Mouse (Mus musculus): ENCODE data around the gene Olfr111. TPM values are rescaled to one million over a fixed set of nuclear protein-coding genes. Genes with fewer than 3 reads are reported as not detected.

Olfr111 gene
- not detected in 2 replicates for polyA plus RNA-seq (2012)

DNA sequence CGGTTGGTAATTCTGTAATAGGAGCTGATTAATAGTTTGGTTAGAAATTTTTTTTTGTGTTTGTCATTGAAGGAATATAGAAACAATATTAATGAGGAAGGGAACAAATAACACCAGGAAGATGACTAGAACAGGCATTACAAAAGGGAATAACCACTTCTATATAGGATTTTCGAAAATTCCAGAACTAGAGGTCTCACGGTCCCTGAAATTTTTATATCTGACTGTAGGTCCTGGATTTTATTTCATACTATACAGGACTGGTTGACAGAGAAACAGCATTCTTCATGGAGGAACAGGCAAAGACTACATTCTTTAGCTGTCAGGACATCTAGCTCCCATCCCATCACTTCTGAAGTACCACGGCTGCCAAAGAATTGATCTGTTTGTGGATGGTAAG, at the start of gene Olfr111:
Gene Olfr111 (plus strand): TSS at position 301 of the 400 bp plus-strand sequence.
- no peak for TF ChIP-seq GATA1 (IDR thresholded peaks at IDR 0.05; ENCODE audit: low read length)

DNA sequence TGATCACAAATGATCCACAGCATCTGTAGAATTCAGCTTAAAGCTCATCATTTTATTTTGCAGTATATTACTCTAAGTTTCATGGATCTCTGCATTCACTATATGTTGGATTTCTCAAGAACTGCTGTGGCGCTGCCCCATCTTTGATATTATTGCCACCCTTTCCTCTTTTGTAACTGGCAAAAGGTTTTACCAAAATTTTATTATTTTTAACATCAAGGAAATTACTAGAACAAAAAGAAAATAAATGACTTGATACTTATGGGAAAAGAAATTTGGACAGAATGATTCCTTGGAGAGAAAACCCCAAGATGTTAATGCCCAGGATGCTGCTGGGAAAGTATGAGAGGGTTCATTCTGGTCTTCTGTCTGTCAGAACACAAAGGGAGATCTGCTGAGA, 49.2 kb upstream of the Olfr111 start, which contains the start of gene Olfr109:
Gene Olfr109 (plus strand): TSS at position 301 of the 400 bp plus-strand sequence.
- no peak for TF ChIP-seq GATA1 (IDR thresholded peaks at IDR 0.05; ENCODE audit: low read length)

DNA sequence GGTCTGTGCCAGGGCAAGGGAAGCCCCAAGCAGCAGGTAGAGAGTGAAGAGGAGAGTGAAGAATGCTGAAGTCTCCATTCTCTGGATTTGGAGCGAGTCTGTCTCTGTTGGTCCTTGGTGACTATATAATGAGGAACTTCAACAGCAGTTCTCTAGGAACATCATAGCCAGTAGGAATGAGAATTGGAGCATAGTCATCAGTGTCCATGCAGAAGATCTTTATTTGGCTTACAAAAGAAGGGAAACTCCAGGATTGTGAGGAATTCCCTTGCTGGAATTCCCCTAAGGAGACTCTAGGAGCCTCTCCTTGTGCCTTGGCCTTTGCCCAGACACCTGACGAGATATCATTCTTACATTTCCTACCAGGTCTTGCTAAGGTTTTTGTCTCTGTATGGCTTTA, 24.4 kb upstream of the Olfr111 start, which contains the start of gene H2-M2:
Gene H2-M2 (minus strand): TSS at position 101 of the 400 bp plus-strand sequence.
- TF ChIP-seq GATA1 (IDR thresholded peaks at IDR 0.05; ENCODE audit: low read length), result no peak

DNA sequence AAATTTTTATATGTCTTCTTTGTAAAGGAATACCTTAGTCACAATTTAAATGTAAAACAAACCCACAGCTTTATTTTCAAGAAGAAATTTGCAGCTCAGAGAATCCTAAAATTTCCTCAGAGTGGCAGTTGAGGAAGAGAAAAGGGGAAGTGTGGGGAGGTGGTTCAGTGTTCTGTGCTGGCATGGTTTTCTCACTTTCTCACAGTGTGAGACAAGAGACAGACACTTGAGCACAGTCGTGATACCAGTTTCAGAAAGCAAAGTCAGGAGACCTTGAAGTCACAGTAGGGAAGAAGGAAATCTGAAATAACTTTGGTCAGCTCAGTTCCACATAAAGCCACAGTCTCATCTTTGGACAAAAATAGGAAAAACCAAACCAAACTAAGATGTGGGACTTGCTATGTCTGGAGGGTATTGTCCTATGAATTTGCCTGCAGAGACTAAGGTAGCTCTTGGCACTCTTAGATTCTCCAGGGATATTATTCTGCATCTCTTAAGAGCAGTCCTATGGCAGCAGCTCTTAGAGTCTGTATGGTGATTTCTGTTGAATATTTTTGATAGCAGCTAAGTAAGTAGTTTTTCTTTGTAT, 15.8 kb upstream of the Olfr111 start, which contains the start of gene Olfr110:
Gene Olfr110 (plus strand): TSS at position 539 of the 589 bp plus-strand sequence.
- TF ChIP-seq GATA1 (IDR thresholded peaks at IDR 0.05; ENCODE audit: low read length), result no peak

DNA sequence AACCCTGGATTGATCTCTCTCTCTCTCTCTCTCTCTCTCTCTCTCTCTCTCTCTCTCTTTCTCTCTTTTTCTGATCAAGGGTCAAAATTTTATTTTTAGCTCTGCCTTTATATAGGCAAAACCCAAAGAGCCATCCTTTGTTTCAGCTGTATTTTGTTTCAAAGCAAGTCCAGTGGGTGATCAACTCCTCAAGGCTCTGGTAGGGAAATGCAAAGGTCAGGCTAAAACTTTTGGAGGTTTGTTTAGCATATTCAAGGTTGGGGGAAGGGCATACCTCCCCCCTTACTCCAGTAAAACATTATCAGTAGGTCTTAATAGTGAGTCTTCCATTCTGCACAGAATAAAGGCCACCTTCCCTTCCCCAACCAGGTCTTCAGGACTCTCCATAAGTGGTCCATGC, 27.3 kb downstream of the Olfr111 start:
- no peak for TF ChIP-seq GATA1 (IDR thresholded peaks at IDR 0.05; ENCODE audit: low read length)

DNA sequence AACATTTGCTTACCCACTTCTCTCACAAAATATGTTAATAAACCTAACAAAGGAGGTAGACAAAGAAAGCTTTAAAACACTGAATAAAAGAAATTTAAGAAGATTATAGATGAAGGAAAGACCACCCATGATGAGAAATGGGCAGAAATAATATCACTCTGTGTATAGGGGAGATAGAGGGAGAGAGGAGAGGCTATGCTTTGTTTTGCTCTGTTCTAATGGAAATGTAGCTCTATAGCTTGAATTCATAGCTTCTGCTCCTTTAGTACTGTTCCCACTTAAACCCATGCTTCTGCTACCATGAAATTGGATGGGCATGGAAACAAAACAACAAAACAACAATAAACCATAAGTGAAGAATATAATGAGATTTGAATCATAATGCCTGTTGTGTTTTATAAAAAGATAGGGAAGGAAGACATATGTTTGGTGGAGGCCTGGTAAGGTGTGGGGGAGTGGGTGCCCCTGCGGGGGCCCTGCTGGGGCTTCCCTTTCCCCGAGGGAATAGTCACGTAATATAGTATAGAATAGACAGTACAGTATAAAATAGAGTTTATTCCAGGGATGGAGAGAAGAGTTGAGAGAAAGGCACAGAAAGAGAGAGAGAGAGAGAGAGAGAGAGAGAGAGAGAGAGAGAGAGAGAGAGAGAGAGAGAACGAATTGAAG, 33.8 kb downstream of the Olfr111 start:
- no peak for TF ChIP-seq GATA1 (IDR thresholded peaks at IDR 0.05; ENCODE audit: low read length)

DNA sequence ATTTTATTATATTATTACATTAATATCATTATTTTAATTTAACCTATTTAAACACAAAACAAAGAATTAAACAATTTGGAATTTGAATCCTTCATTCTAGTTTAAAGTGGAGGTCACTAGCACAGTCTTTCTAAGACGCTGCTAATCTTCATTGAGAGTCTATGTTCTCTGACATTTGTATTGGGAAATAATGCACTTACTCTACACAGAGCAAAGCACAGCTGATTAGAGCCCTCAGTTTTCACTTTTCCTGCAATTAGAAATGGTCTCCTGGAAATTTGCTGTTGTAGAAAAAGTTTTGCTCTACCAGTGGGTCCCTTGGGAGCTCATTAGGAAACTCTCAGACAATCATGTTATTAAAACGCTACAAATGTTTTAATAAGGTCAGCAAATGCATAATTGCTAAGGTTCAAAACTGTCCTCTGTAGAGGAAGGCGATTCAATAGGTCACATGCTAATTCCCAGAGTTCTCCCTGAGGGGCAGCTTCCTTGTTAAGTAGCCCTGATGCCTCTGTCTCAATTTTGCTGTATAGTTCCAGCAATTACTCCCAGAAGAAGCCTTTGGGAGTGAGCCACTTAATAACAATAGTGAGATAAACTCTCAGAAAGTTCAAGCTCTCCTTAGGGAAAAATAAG, 36.1 kb downstream of the Olfr111 start:
- TF ChIP-seq GATA1 (IDR thresholded peaks at IDR 0.05; ENCODE audit: low read length), result no peak

DNA sequence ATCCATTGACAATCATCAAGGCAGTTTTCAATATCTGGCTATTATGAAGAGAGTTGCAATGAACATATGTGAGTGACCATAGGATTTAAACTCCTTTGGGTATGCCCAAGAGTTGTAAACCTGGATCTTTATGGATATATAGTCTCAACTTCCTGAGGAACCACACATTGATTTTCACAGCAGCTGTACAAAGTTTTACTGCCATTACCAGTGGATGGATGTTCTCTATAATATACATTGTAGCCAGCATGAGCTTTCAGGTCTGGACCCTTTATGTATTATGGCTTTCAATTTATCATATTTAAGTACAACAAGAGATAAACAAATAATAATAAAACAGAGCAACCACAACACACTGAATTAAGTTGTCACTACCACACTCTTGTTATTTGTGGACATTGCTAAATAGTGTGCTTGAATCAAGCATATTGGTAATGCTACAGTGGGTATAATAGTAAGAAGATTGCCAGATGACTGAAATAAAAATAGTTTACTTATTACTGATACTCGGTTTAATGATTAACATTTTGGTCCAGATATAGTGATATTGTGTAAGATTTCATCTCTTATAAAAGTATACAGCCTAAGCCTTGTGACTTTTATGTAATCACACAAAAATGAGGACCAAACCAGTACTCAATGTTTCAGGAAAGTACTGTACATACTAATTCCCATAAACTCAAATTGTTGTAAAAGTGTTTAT, 51.2 kb downstream of the Olfr111 start:
- TF ChIP-seq GATA1 (IDR thresholded peaks at IDR 0.05; ENCODE audit: low read length), result no peak

DNA sequence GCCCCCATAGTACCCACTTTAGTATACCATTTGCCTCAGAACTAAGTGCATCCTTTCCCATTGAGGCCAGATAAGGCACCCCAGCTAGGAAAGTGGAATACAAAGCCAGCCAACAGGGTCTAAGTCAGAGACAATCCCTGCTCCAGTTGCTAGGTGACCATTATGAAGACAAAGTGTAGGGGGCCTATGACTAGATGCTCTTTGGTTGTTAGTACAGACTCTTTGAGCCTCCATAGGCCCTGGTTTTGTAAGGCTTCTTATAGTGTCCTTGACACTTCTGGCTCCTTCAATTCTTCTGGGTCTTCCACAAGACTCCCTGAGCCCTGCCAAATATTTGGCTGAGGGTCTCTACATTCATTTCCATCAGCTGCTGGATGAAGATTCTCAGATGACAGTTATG, 61.5 kb downstream of the Olfr111 start, which contains the start of gene Olfr112:
Gene Olfr112 (minus strand): TSS at position 101 of the 400 bp plus-strand sequence.
- no peak for TF ChIP-seq GATA1 (IDR thresholded peaks at IDR 0.05; ENCODE audit: low read length)

DNA sequence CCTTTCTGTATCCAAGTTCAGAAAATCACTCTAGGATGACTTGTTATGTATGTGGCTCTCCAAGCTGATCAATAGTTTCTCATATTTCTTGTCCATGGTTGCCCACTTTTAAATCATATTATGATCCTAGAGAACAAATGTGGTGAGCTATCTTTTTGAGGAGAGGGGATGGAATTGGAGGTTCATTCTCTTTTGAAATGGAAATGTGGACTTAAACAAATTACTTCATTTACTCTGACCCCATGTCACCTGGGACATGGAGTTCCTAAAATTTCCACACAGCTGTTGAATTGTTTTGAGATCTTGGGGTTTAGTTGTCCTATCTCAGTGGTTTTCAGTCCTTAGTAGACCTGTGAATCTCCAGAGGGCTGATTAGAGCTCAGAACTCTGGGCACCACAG, 69.7 kb downstream of the Olfr111 start, which contains the start of gene Olfr113:
Gene Olfr113 (minus strand): TSS at position 101 of the 400 bp plus-strand sequence.
- no peak for TF ChIP-seq GATA1 (IDR thresholded peaks at IDR 0.05; ENCODE audit: low read length)

Other genes starting within 250 kb of the Olfr111 start
- not detected in 2 replicates for gene Olfr98, start 244.3 kb upstream of the Olfr111 start, polyA plus RNA-seq (2012)
- gene H2-M3, start 237.8 kb upstream of the Olfr111 start, polyA plus RNA-seq (2012), result not detected in 2 replicates
- gene Olfr99, start 224.6 kb upstream of the Olfr111 start, polyA plus RNA-seq (2012), result not detected in 2 replicates
- not detected in 2 replicates for gene Olfr101, start 203.7 kb upstream of the Olfr111 start, polyA plus RNA-seq (2012)
- not detected in 2 replicates for gene Olfr102, start 191.0 kb upstream of the Olfr111 start, polyA plus RNA-seq (2012)
- not detected in 2 replicates for gene Olfr103, start 168.3 kb upstream of the Olfr111 start, polyA plus RNA-seq (2012)
- gene Olfr104-ps, start 148.4 kb upstream of the Olfr111 start, polyA plus RNA-seq (2012), result not detected in 2 replicates
- gene Olfr105-ps, start 129.0 kb upstream of the Olfr111 start, polyA plus RNA-seq (2012), result not detected in 2 replicates
- gene Olfr106-ps, start 117.6 kb upstream of the Olfr111 start, polyA plus RNA-seq (2012), result not detected in 2 replicates
- not detected in 2 replicates for gene Olfr107, start 108.8 kb upstream of the Olfr111 start, polyA plus RNA-seq (2012)
- gene Olfr108, start 62.5 kb upstream of the Olfr111 start, polyA plus RNA-seq (2012), result not detected in 2 replicates
- not detected in 2 replicates for gene Olfr109, start 49.1 kb upstream of the Olfr111 start, polyA plus RNA-seq (2012)
- not detected in 2 replicates for gene H2-M2, start 24.5 kb upstream of the Olfr111 start, polyA plus RNA-seq (2012)
- gene Olfr110, start 15.6 kb upstream of the Olfr111 start, polyA plus RNA-seq (2012), result not detected in 2 replicates
- not detected in 2 replicates for gene Olfr112, start 61.4 kb downstream of the Olfr111 start, polyA plus RNA-seq (2012)
- gene Olfr113, start 69.6 kb downstream of the Olfr111 start, polyA plus RNA-seq (2012), result not detected in 2 replicates
- gene Olfr114, start 84.7 kb downstream of the Olfr111 start, polyA plus RNA-seq (2012), result not detected in 2 replicates
- not detected in 2 replicates for gene Olfr115, start 119.1 kb downstream of the Olfr111 start, polyA plus RNA-seq (2012)
- not detected in 2 replicates for gene Olfr116, start 119.2 kb downstream of the Olfr111 start, polyA plus RNA-seq (2012)
- gene Olfr117, start 155.8 kb downstream of the Olfr111 start, polyA plus RNA-seq (2012), result not detected in 2 replicates
- not detected in 2 replicates for gene Olfr118, start 159.0 kb downstream of the Olfr111 start, polyA plus RNA-seq (2012)
- not detected in 2 replicates for gene Olfr119, start 188.5 kb downstream of the Olfr111 start, polyA plus RNA-seq (2012)
- gene Olfr120, start 213.8 kb downstream of the Olfr111 start, polyA plus RNA-seq (2012), result not detected in 2 replicates
- gene Olfr121, start 240.8 kb downstream of the Olfr111 start, polyA plus RNA-seq (2012), result not detected in 2 replicates

Data from G1E-ER4 (cell line).